Mouse (Mus musculus): ENCODE data around the gene Rprml.

Rprml gene

DNA sequence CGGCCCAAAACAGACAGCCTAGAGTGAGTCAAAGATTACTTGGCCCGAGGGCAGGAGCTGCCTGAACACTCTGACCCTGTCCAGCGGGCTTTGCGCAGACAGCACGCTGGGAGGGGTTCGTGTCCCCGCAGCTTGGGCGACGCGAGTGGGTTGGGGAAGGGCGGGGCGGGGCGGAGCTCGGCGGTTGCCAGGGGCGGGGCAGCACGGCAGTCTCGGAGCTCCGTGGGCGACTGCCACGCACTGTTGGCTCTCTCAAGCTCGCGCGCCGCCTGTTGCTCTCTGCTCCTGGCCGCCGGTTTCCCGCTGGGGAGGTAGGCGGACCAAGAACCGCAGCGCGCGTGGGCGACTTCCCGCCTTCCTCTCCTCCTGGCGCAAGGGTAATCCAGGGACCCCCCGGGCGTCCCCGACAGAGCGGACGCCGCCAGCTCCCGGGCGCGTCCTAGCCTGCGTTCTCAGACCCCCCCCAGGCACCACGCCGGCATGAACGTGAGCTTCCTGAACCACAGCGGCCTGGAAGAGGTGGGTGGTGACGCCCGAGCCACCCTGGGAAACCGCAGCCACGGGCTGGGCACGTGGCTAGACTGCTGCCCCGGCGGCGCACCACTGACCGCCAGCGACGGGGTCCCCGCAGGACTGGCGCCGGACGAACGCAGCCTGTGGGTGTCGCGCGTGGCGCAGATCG, at the start of gene Rprml:
Rprml (plus strand) TSS at position 270 of the 682 bp plus-strand sequence.
- no peak for ATAC-seq (ENCODE audit: insufficient number of reproducible peaks, low FRiP score, low TSS enrichment)

GRCm38 (mm10) chr11:103606611-103607010, 42.8 kb upstream of the Rprml start:
- ATAC-seq (ENCODE audit: insufficient number of reproducible peaks, low FRiP score, low TSS enrichment) = no peak

GRCm38 (mm10) chr11:103610772-103611171, 38.6 kb upstream of the Rprml start:
- ATAC-seq (ENCODE audit: insufficient number of reproducible peaks, low FRiP score, low TSS enrichment) = no peak

DNA sequence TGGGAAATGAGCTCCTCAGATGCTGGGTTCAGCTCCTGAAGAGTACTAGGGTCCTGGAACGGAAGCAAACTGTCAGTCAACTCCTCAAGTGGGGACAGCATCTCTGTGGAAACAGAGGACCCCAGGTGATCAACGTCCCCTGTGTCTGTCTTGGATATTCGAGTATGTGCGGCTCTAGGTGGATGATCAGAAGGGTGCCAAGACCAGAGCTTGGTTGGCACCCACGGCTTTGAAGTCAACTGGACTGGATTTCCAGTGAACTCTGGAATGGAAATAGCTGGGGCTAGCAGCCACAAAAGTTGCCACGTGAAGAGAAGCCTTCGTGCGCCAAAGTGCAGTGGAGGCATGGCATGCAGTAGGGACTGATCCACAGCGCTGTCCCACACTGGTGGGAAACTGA, 28.3 kb upstream of the Rprml start, which contains the start of gene Gm884:
Gm884 (minus strand) TSS at position 101 of the 400 bp plus-strand sequence.
- ATAC-seq (ENCODE audit: insufficient number of reproducible peaks, low FRiP score, low TSS enrichment) = no peak

DNA sequence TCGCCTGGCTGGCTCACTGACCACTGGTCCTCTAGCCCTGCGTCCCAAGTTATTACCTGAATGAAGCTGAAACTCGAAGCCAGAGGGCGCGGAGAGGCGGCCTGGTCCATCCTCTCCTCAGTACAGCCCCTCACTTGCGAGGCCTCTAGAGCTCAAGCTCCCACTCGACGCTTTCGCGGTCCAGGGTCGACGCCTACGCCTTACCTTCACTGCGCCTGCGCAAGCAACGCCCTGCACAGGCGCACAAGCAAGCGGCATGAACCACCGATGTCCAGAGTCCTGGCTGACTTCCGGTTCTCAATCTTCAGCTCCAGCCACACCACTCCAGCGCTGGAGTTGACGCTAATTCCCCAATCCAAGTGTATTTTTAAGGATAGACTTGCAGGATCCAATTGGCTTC, 21.9 kb upstream of the Rprml start:
- no peak for ATAC-seq (ENCODE audit: insufficient number of reproducible peaks, low FRiP score, low TSS enrichment)

DNA sequence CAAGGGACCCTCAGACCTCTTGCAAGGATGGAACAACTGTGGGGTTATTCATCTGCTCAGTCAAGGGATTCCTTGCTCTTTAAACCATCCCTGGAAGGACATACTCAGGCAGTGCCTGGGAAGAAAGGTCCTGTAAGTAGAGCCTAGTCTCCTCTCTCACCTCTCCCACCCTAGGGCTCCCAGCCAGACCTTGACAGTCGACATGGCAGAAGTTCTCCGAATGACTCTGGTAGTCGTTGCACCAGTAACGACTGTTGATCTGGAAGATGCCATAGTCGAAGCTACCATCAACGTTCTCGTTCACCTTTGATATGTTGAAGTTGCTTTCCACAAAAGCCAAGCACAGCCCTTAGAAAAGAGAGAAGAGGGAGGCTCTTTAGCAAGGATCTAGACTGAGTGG, 14.6 kb upstream of the Rprml start:
- ATAC-seq (ENCODE audit: insufficient number of reproducible peaks, low FRiP score, low TSS enrichment) = no peak

DNA sequence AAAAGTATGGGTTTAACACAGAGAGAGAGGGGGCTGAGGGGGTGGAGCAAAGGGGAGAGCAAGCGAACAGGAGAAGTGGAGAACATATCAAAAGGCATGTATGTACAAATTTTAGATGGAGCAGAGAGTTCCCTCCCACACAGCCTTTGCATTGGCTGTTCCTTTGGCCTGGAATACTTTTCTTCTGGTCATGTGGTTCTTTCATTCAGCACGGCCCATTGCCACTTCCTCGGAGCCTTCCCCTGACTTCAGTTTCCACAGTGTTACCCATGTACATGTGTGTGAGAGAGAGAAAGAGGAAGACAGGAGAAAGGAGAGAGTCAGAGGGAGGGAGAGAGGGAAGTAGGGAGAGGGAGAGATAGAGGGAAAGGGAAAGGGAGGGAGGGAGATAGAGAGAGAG, 13.9 kb upstream of the Rprml start:
- no peak for ATAC-seq (ENCODE audit: insufficient number of reproducible peaks, low FRiP score, low TSS enrichment)

DNA sequence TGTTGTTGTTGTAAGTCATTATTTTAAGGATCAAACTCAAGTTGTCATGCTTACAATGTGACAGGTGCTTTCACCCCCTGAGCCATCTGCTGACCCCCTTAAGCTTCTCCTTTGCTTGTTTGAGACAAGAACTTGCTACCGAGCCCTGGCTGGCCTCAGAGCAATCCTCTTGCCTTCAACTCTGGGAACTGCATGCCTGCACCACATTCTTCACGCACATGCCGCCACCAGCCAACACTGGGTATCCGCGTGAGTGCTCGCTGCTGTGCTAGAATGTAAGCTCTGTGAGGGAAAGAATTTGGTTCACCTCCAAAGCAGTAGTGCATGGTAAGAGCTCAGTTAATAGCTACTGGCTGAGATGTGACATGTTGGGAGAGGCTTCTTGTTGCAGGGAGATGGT, 13.1 kb upstream of the Rprml start:
- no peak for ATAC-seq (ENCODE audit: insufficient number of reproducible peaks, low FRiP score, low TSS enrichment)

GRCm38 (mm10) chr11:103638790-103639189, 10.6 kb upstream of the Rprml start, which contains the start of gene Lyzl6:
Lyzl6 (minus strand) TSS chr11:103638890.
- ATAC-seq (ENCODE audit: insufficient number of reproducible peaks, low FRiP score, low TSS enrichment) = no peak

DNA sequence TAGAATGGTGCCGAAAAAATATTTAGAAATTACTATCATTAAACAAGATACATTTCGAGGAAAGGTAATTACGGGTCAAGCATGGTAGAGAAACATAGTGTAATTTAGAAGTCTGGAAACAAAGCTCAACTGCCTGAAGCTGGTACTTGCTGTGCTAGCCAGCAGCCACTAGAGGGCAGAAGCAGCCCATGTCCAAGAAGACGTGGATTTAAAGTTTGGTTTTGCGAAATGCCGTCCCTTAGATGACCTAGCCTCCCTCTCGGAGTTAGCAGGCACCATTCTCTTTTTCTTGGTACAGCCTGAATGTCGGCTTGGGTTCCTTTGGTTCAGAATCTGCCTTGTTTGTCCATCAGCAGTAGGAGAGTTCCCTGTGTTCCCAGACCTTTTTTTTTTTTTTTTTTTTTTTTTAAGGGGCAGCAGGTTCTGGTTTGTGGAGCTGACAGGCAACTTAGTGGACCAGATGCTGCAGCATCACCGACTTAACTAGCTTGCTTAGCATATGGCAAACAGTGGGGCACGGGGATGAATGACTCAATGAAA, 9.9 kb upstream of the Rprml start:
- no peak for ATAC-seq (ENCODE audit: insufficient number of reproducible peaks, low FRiP score, low TSS enrichment)

- ATAC-seq (ENCODE audit: insufficient number of reproducible peaks, low FRiP score, low TSS enrichment) = no peak
These were observed 6.2 kb upstream of the Rprml start for GRCm38 (mm10) chr11:103643211-103643610.

DNA sequence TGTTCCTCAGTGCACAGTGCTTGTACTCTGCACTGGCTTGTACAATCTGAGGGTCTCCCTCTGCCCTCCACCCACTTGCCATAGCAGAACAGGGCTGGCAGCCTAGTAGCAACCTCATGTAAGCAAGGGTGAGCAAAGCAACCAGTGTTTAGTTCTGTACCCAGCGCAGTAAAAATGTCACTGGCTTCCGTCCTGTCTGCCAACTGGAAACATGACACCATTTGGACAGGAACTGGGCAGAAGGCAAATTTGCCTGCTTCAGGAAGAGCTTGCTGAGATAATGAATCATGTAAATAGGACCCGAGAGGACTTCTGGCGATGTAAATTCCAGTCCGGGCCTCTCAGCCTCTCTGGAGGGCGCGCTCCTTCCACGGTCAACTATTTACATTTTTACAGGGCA, 3.6 kb upstream of the Rprml start:
- ATAC-seq (ENCODE audit: insufficient number of reproducible peaks, low FRiP score, low TSS enrichment) = no peak

DNA sequence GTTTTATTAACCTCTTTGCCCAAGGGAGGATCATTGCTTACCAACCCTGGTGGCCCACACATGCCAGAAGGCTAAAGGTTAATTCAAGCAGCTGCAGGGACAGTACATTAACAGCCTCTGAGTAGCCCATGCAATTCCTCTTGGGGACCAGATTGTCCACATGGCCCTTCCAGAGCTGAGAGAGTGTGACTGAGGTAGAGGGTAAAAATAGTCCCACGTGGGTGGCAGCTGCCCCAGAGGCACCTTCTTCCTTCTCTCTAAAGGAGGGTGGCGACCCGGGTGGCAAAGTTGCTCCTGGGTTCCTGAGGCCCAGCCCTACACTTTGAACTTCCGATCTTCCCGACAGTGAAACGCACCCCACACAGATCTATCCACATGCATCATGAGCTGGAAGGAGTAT, 3.1 kb upstream of the Rprml start:
- no peak for ATAC-seq (ENCODE audit: insufficient number of reproducible peaks, low FRiP score, low TSS enrichment)

DNA sequence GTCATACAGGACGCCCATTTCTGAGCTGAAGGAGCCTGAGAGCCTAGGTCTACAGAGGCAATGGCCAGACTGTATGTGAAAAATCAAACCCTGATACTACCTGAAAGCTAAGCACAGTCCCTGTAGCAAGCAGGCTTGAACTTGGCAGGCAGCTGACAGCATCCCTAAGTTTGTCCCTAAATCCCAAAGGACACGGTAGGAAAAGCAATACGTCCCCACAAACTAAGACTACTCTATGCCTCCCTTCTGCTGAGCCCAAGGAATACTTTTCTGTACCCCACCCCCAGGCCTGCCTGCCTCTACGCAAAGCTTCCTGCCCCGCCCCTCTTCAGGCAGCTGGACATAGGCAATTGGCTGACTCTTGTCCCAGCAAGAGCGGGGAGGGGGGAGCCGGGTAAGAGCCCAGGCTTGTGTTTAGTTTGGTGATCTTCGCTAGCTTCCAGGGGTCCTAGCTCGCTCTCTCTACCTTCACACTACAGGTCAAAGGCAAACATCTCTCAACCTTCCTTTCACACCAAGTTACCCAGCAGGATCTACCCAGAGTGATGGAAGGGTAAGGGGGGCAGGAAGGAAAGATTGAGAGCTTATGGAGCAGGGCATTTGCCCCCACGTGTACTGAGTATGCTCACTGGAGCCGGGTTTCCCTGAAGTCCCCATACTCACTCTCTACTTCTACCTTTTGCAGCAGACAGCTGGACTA, 1.3 kb upstream of the Rprml start:
- no peak for ATAC-seq (ENCODE audit: insufficient number of reproducible peaks, low FRiP score, low TSS enrichment)

GRCm38 (mm10) chr11:103648656-103649055, 714 bp upstream of the Rprml start:
- no peak for ATAC-seq (ENCODE audit: insufficient number of reproducible peaks, low FRiP score, low TSS enrichment)

- no peak for ATAC-seq (ENCODE audit: insufficient number of reproducible peaks, low FRiP score, low TSS enrichment)
These were observed 668 bp downstream of the Rprml start for GRCm38 (mm10) chr11:103649983-103650493.

DNA sequence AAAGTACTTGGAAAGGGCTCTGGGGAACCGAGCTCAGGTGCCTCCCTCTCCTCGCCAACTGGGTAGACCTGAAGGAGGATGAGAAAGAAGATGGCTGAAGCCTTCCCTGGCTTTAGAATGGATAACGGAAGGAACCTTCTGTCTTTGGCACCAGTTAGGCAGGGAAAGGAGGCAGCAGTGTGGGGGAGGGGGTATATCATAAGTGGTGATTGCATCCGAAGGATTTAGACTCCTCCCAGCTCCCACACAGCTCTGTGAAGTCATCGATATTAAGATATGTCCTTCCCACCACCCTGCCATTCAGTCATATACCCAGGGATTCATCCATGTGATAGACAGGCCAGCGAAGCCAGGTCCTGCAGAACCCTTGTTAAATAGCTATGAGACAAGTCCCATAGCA, 2.1 kb downstream of the Rprml start:
- no peak for ATAC-seq (ENCODE audit: insufficient number of reproducible peaks, low FRiP score, low TSS enrichment)

GRCm38 (mm10) chr11:103653359-103653965, 4.1 kb downstream of the Rprml start:
- ATAC-seq (ENCODE audit: insufficient number of reproducible peaks, low FRiP score, low TSS enrichment) = no peak

GRCm38 (mm10) chr11:103656520-103656919, 7.2 kb downstream of the Rprml start:
- ATAC-seq (ENCODE audit: insufficient number of reproducible peaks, low FRiP score, low TSS enrichment) = no peak

- no peak for ATAC-seq (ENCODE audit: insufficient number of reproducible peaks, low FRiP score, low TSS enrichment)
These were observed 8.8 kb downstream of the Rprml start for GRCm38 (mm10) chr11:103658189-103658588.

DNA sequence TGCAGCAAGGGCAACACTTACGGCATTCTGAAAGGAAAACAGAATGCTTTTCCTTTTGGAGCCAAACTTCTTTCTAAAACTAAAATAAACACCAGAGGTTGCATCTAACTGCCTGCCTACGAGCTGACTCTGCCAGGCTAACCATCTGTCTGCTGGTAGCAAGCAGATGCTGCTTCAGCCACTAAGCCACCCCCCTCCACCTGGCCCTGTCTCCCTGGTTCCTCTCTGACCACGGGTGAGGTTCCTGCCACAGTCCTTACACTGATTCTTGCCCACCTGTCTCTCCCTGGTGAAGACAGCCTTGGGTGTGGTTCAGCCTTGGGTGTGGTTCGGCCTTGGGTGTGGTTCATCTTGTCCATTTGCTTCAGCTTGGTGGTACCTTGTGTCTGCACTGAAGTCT, 12.5 kb downstream of the Rprml start:
- no peak; the same call in 1 of the 2 replicates for ATAC-seq (ENCODE audit: insufficient number of reproducible peaks, low FRiP score, low TSS enrichment)

All from cerebellum, adult (tissue).